Mouse (Mus musculus) lung, postnatal 36 days (tissue): ENCODE results near the gene Fhit.
A peak's percentile ranks its signal among the peaks of the same experiment; 100 is the strongest.

Experiments used
- DNase-seq: peaks from one replicate; pipeline ENCODE4 v3.0.0; 2022; ENCODE audit warnings: mixed read lengths

Gene Fhit

GRCm38 (mm10) chr14:10701707-10702106, 460.1 kb downstream of the Fhit start:
- DNase-seq, result no peak

GRCm38 (mm10) chr14:10680041-10680440, 481.8 kb downstream of the Fhit start:
- no peak for DNase-seq

- DNase-seq, result no peak
Observed at GRCm38 (mm10) chr14:10679638-10680037, 482.2 kb downstream of the Fhit start.

GRCm38 (mm10) chr14:10677627-10678026, 484.2 kb downstream of the Fhit start:
- peak; percentile 5 for DNase-seq

GRCm38 (mm10) chr14:10660247-10660646, 501.6 kb downstream of the Fhit start:
- DNase-seq, result no peak

GRCm38 (mm10) chr14:10659326-10659725, 502.5 kb downstream of the Fhit start:
- no peak for DNase-seq

GRCm38 (mm10) chr14:10658219-10658618, 503.6 kb downstream of the Fhit start:
- DNase-seq, result no peak

- no peak for DNase-seq
Observed at GRCm38 (mm10) chr14:10657364-10657763, 504.5 kb downstream of the Fhit start.

GRCm38 (mm10) chr14:10655842-10656241, 506.0 kb downstream of the Fhit start:
- DNase-seq, result no peak

GRCm38 (mm10) chr14:10647832-10648231, 514.0 kb downstream of the Fhit start:
- no peak for DNase-seq

GRCm38 (mm10) chr14:10631783-10632182, 530.1 kb downstream of the Fhit start:
- no peak for DNase-seq

GRCm38 (mm10) chr14:10630831-10631360, 530.9 kb downstream of the Fhit start:
- no peak for DNase-seq

- no peak for DNase-seq
Observed at GRCm38 (mm10) chr14:10593467-10593866, 568.4 kb downstream of the Fhit start.

- no peak for DNase-seq
Observed at GRCm38 (mm10) chr14:10568937-10569552, 592.8 kb downstream of the Fhit start.

- DNase-seq, result no peak
Observed at GRCm38 (mm10) chr14:10567771-10568170, 594.1 kb downstream of the Fhit start.

GRCm38 (mm10) chr14:10554755-10555154, 607.1 kb downstream of the Fhit start:
- DNase-seq, result no peak

GRCm38 (mm10) chr14:10548632-10549031, 613.2 kb downstream of the Fhit start:
- DNase-seq, result no peak

- no peak for DNase-seq
Observed at GRCm38 (mm10) chr14:10545916-10546315, 615.9 kb downstream of the Fhit start.

- DNase-seq, result no peak
Observed at GRCm38 (mm10) chr14:10534862-10535261, 627.0 kb downstream of the Fhit start.

- DNase-seq, result no peak
Observed at GRCm38 (mm10) chr14:10531748-10532500, 629.9 kb downstream of the Fhit start.

GRCm38 (mm10) chr14:10526800-10527199, 635.0 kb downstream of the Fhit start:
- DNase-seq, result peak; percentile 3

- DNase-seq, result no peak
Observed at GRCm38 (mm10) chr14:10525786-10526185, 636.0 kb downstream of the Fhit start.

GRCm38 (mm10) chr14:10514026-10514425, 647.8 kb downstream of the Fhit start:
- DNase-seq, result no peak

GRCm38 (mm10) chr14:10509252-10509651, 652.6 kb downstream of the Fhit start:
- no peak for DNase-seq
